Mouse (Mus musculus) limb, embryonic 11.5 days (tissue): Measurements from ENCODE around the gene Rprml. TPM values are rescaled to one million over a fixed set of nuclear protein-coding genes. Genes with fewer than 3 reads are reported as not detected.

Experiments used
- ATAC-seq: fragments of 200-750 bp; cut with Nextera tagmentation; 2 replicates; pipeline ENCODE4 v1.8.0; 2017; ENCODE audit warnings: low read depth; ENCODE audit not compliant: insufficient number of reproducible peaks, low FRiP score, low TSS enrichment
- DNase-seq: peaks from one replicate; pipeline ENCODE4 v3.0.0-alpha.2; 2015; ENCODE audit warnings: low spot score
- H3K27ac ChIP-seq: fragments of 300-500 bp; sonication (generic); replicated peaks from 2 replicates; pipeline ENCODE4 v1.5.1; 2014; ENCODE audit warnings: low read depth, mild to moderate bottlenecking, low read length
- H3K27me3 ChIP-seq: fragments of 300-500 bp; sonication (generic); 2 replicates; pipeline ENCODE4 v1.6.1; 2014; ENCODE audit warnings: mild to moderate bottlenecking, low read length, mixed read lengths; ENCODE audit not compliant: control insufficient read depth, insufficient read depth
- H3K36me3 ChIP-seq: fragments of 300-500 bp; sonication (generic); 2 replicates; pipeline ENCODE4 v1.6.1; 2014; ENCODE audit warnings: mild to moderate bottlenecking, low read length, moderate library complexity, mixed read lengths; ENCODE audit not compliant: control insufficient read depth, insufficient read depth
- H3K4me1 ChIP-seq: fragments of 300-500 bp; sonication (generic); 2 replicates; pipeline ENCODE4 v1.6.1; 2014; ENCODE audit warnings: low read length, mixed read lengths; ENCODE audit not compliant: control insufficient read depth, insufficient read depth
- H3K4me2 ChIP-seq: fragments of 300-500 bp; sonication (generic); 2 replicates; pipeline ENCODE4 v1.6.1; 2014; ENCODE audit warnings: low read depth, mild to moderate bottlenecking, moderate library complexity; ENCODE audit not compliant: severe bottlenecking
- H3K4me3 ChIP-seq: fragments of 300-500 bp; sonication (generic); 2 replicates; pipeline ENCODE4 v1.5.1; 2014; ENCODE audit warnings: low read depth, low read length
- H3K9ac ChIP-seq: fragments of 300-500 bp; sonication (generic); 2 replicates; pipeline ENCODE4 v1.6.1; 2014; ENCODE audit warnings: mild to moderate bottlenecking, low read length
- H3K9me3 ChIP-seq: fragments of 300-500 bp; sonication (generic); 2 replicates; pipeline ENCODE4 v1.6.1; 2016; ENCODE audit warnings: low read length; ENCODE audit not compliant: control insufficient read depth
- WGBS: fragments of 180-500 bp; shearing (Covaris S2); extraction: QIAGEN DNeasy Blood & Tissue Kit; methylation state at CpG from one replicate; pipeline ENCODE4 v1.1.7; 2014; 5-methylcytosine and 5-hydroxymethylcytosine counted together
- polyA plus RNA-seq: library from polyadenylated mRNA; unstranded; fragments of >200 nt; fragmentation: Nextera tagmentation; extraction: Ambion mirVana; gene quantifications from 2 replicates; pipeline ENCODE4 v1.2.1, GENCODE M21; 2014

Gene Rprml
- polyA plus RNA-seq, 1 experiment from 2014 or later: not detected

- Histone ChIP-seq H3K9ac (no peak overlapping the region), H3K4me1 (peaks cover 12% of the 10 kb centered on the region), H3K9me3 (no peaks in the 10 kb centered on the region), H3K27me3 (peaks cover 53% of the 10 kb centered on the region), H3K4me3 (no peak overlapping the region), H3K27ac (no peak overlapping the region), H3K36me3 (no peaks in the 10 kb centered on the region), H3K4me2 (no peak overlapping the region)
- DNase-seq (no peak), ATAC-seq (no peak)
- 80% methylated on average over 6 of the region's 6 CpGs for WGBS
These were observed 2.1 kb downstream of the Rprml start for GRCm38 (mm10) chr11:103651426-103651825.

- H3K36me3 ChIP-seq: no peaks in the 10 kb centered on the region
- no peak overlapping the region for H3K4me3 ChIP-seq
- H3K9me3 ChIP-seq: no peaks in the 10 kb centered on the region
- ATAC-seq: no peak
- H3K4me2 ChIP-seq: no peak overlapping the region
- 73% methylated on average over 10 of the region's 10 CpGs for WGBS
- H3K27ac ChIP-seq: no peak overlapping the region
- peaks cover 44% of the 10 kb centered on the region for H3K27me3 ChIP-seq
- H3K4me1 ChIP-seq: peaks cover 8% of the 10 kb centered on the region
- no peak overlapping the region for H3K9ac ChIP-seq
- DNase-seq: no peak
These were observed 4.1 kb downstream of the Rprml start for GRCm38 (mm10) chr11:103653359-103653965.

GRCm38 (mm10) chr11:103656520-103656919 is 7.2 kb downstream of the Rprml start:
- DNase-seq: peak; percentile 86
- WGBS: 8% methylated on average over 3 of the region's 3 CpGs
- peaks cover 16% of the 10 kb centered on the region for H3K27me3 ChIP-seq

GRCm38 (mm10) chr11:103658189-103658588 is 8.8 kb downstream of the Rprml start:
- H3K27me3 ChIP-seq: peaks cover 6% of the 10 kb centered on the region
- no peak overlapping the region for H3K4me2 ChIP-seq
- WGBS: 83% methylated on average over 7 of the region's 7 CpGs

More at GRCm38 (mm10) chr11:103656520-103656919, 7.2 kb downstream of the Rprml start:
- H3K9me3 ChIP-seq: no peaks in the 10 kb centered on the region
- H3K9ac ChIP-seq: no peak overlapping the region
- no peaks in the 10 kb centered on the region for H3K36me3 ChIP-seq
- H3K4me3 ChIP-seq: no peak overlapping the region
- H3K27ac ChIP-seq: no peak overlapping the region
- H3K4me2 ChIP-seq: no peak overlapping the region
- ATAC-seq: no peak
- H3K4me1 ChIP-seq: no peaks in the 10 kb centered on the region

GRCm38 (mm10) chr11:103661863-103662262 is 12.5 kb downstream of the Rprml start:
- no peak overlapping the region for H3K9ac ChIP-seq
- no peaks in the 10 kb centered on the region for H3K36me3 ChIP-seq
- WGBS: 66% methylated on average over 4 of the region's 4 CpGs
- no peaks in the 10 kb centered on the region for H3K9me3 ChIP-seq
- no peak overlapping the region for H3K4me2 ChIP-seq
- H3K4me1 ChIP-seq: peaks cover under 1% of the 10 kb centered on the region; the same call in 1 of the 2 replicates
- H3K4me3 ChIP-seq: no peak overlapping the region
- no peaks in the 10 kb centered on the region for H3K27me3 ChIP-seq
- H3K27ac ChIP-seq: no peak overlapping the region
- ATAC-seq: no peak
- DNase-seq: no peak

More at GRCm38 (mm10) chr11:103658189-103658588, 8.8 kb downstream of the Rprml start:
- Histone ChIP-seq H3K36me3 (no peaks in the 10 kb centered on the region), H3K27ac (no peak overlapping the region), H3K4me3 (no peak overlapping the region), H3K4me1 (no peaks in the 10 kb centered on the region), H3K9ac (no peak overlapping the region), H3K9me3 (no peaks in the 10 kb centered on the region)
- ATAC-seq (no peak), DNase-seq (no peak)

- no peak overlapping the region for H3K27ac ChIP-seq
- 76% methylated on average over 5 of the region's 5 CpGs for WGBS
- no peaks in the 10 kb centered on the region for H3K9me3 ChIP-seq
- H3K4me3 ChIP-seq: no peak overlapping the region
- ATAC-seq (no peak), DNase-seq (no peak)
- no peak overlapping the region for H3K4me2 ChIP-seq
- no peaks in the 10 kb centered on the region for H3K27me3 ChIP-seq
- peaks cover 2% of the 10 kb centered on the region; the same call in 1 of the 2 replicates for H3K4me1 ChIP-seq
- H3K36me3 ChIP-seq: no peaks in the 10 kb centered on the region
- H3K9ac ChIP-seq: no peak overlapping the region
These were observed 13.2 kb downstream of the Rprml start for GRCm38 (mm10) chr11:103662546-103662945.

GRCm38 (mm10) chr11:103663119-103663518 is 13.7 kb downstream of the Rprml start:
- Histone ChIP-seq H3K4me1 (peaks cover 2% of the 10 kb centered on the region; the same call in 1 of the 2 replicates), H3K36me3 (no peaks in the 10 kb centered on the region), H3K9me3 (no peaks in the 10 kb centered on the region), H3K9ac (no peak overlapping the region), H3K27ac (no peak overlapping the region), H3K4me2 (no peak overlapping the region), H3K27me3 (no peaks in the 10 kb centered on the region), H3K4me3 (no peak overlapping the region)
- ATAC-seq: no peak
- no peak for DNase-seq
- WGBS: 87% methylated on average over 8 of the region's 8 CpGs

GRCm38 (mm10) chr11:103665695-103666094 is 16.3 kb downstream of the Rprml start:
- Histone ChIP-seq H3K27ac (no peak overlapping the region), H3K4me2 (no peak overlapping the region), H3K27me3 (no peaks in the 10 kb centered on the region), H3K9ac (no peak overlapping the region), H3K9me3 (no peaks in the 10 kb centered on the region), H3K36me3 (no peaks in the 10 kb centered on the region), H3K4me1 (peaks cover 2% of the 10 kb centered on the region; the same call in 1 of the 2 replicates), H3K4me3 (no peak overlapping the region)
- 80% methylated on average over 1 of the region's 1 CpGs for WGBS
- ATAC-seq (no peak), DNase-seq (no peak)
